Mouse (Mus musculus): Measurements from ENCODE around the gene Siah2.

GRCm38 (mm10) chr3:58686206-58686921 lies 5.8 kb downstream of the Siah2 start:
- TF ChIP-seq POLR2A (IDR thresholded peaks at IDR 0.05; ENCODE audit: extremely low read depth, insufficient read depth, low read length), result no peak
- TF ChIP-seq CTCF (IDR thresholded peaks at IDR 0.05; ENCODE audit: extremely low read depth, insufficient read depth, low read length), result no peak
